Mouse (Mus musculus): Measurements from ENCODE around the gene Ccdc177. TPM values are rescaled to one million over a fixed set of nuclear protein-coding genes. Genes with fewer than 3 reads are reported as not detected.
"Not testable (repeated sequence)": the region's sequence is repeated elsewhere in the genome, so short reads cannot be mapped to it uniquely, and the experiment has no call there.

Gene Ccdc177
- polyA plus RNA-seq (2015; fragmentation: Nextera tagmentation; extraction: Ambion mirVana) = 0.03 TPM in 1 of 2 replicates, not detected in the other

GRCm38 (mm10) chr12:80760396-80760801 is at the start of gene Ccdc177:
TSS of gene Ccdc177 (minus strand) at chr12:80760687.
- peak; percentile 81 for DNase-seq (ENCODE audit: low spot score)

DNA sequence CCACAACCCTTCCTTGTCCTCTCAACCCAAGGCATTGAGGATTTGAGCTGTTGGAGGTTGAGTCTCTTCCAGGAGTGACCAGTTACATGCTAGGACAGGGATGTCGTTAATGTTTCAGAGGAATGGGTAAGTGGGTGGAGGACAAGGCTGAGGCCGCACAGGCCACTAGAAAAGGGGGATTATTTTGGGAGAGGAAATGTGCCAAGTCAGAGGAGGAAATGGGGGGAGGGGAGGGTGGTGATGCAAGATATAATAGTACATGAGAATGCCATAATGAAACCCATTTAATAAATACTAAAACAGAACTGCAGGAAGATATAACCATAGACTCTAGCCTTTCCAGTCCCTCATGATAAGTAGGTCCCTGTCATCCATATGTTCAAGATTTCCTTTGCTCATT is 49.5 kb upstream of the Ccdc177 start:
- DNase-seq (ENCODE audit: low spot score) = no peak

DNA sequence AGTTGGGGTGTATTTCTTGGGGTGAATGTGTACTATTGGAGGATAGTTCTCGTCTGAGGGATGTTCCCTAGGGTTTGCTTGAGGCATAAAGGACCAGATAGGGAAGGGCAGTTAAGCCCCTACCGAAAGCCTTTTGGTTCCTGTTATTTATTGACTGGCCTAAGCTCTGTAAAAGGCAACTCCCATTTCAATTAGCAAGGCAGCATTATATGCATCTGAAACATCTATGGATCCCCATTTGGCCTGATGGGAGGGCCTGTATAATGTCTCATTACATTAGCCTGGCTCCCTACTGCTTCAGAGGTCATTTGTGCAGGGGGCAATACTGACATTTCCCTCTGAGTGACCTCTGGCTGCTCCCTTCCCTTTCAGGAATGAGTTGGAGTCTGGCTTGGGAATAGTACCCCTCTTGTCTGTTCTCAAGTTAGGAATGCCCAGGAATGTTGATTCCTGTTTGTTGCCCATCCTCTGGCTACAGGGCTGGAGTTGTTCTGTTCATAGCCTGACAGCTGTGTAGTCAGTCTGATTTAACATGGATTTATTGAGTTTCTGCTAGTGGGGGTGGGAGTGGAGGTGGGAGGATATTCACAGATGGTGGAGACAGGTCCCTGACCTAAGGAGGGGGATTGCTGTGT is 47.1 kb upstream of the Ccdc177 start:
- DNase-seq (ENCODE audit: low spot score) = no peak

DNA sequence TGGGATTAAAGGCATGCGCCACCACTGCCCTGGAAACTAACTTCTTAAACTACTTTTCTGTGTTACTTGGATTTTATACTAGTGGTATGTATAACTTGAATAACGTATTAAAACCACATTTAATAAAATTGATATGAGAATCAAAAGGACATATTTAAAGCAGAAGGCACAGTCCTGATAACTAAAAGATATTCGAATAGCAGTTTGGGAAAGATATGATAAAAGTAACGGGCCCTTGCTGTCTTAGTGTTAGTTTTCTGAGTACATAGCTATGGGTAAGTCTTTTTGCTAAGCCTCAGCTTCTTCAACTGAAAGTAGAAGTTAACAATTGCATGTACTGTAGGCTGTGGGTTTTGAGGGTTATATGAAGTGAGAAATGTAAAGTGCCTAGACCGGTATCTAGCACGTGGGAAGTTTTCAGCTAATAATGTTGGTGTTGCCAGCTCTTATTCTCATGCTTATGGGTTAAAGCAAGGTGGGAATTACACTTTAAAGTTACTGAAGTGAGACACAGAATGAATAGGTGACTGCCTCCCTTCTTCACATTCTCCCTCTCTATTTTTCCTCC is 44.5 kb upstream of the Ccdc177 start:
- no peak for DNase-seq (ENCODE audit: low spot score)

DNA sequence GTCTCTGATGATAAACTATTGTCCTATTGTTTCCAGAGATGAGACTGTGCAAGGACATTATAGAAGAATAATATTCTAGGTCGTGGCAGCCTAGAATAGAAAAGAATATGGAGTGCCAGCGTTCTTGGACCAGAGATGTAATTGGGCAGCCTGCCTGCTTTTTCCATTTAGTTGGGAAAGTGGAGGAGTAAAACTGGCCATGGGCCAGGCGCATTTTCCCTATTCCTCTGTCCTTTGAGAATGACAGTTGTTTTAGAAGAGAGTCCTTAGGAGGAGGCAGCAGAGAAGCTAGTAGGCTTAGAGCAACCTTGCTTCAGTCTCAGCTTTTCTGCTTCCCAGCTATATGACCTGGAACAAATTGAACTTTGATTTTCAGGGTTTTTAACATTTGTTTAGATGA is 43.4 kb upstream of the Ccdc177 start:
- no peak for DNase-seq (ENCODE audit: low spot score)

GRCm38 (mm10) chr12:80801443-80801842 is 41.0 kb upstream of the Ccdc177 start:
- no peak for DNase-seq (ENCODE audit: low spot score)

GRCm38 (mm10) chr12:80800156-80800555 is 39.7 kb upstream of the Ccdc177 start:
- DNase-seq (ENCODE audit: low spot score) = no peak

- DNase-seq (ENCODE audit: low spot score) = no peak
Measured at GRCm38 (mm10) chr12:80798271-80798670, 37.8 kb upstream of the Ccdc177 start.

DNA sequence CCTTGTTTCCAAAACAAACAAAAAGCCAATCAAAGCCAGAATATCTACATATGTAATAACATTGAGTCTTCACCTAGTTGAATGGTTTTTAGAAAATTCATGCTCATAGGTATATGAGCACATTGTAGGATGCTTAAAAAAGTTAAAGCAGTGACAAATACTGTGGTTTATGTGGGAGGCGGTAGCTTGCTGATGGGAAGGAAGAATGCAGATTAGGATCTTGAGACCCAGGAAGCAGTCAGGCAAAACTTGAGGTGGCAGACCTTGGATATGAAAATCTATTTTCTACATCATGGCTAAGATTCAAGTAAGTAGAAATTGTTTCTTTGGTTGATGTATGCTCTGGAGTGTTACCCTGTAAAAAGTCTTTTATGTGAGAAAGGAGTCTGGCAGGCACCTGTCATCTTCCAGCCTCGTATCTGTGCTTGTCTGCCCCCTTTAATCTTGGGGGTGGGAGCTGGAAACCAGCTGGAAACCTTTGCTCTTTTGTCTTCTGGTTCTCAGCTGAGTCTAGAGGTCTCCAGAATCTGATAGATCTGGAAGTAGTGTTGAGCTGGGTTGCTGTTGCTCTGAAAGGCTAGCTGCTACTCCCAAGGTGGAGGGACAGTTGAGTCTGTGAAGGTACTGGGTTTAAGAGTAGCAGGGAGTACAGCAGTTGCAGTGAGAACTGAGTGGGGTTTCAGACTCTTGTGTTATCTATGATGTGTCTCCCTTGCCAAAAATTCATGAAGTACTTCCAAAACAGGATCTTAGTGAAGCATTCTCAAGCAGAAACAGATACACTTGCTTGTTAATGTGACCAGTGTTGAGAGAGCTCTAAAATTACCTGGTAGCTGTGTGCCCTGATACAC is 34.7 kb upstream of the Ccdc177 start:
- peak; percentile 57 for DNase-seq (ENCODE audit: low spot score)

- no peak for DNase-seq (ENCODE audit: low spot score)
Measured at GRCm38 (mm10) chr12:80794522-80794921, 34.0 kb upstream of the Ccdc177 start.

DNA sequence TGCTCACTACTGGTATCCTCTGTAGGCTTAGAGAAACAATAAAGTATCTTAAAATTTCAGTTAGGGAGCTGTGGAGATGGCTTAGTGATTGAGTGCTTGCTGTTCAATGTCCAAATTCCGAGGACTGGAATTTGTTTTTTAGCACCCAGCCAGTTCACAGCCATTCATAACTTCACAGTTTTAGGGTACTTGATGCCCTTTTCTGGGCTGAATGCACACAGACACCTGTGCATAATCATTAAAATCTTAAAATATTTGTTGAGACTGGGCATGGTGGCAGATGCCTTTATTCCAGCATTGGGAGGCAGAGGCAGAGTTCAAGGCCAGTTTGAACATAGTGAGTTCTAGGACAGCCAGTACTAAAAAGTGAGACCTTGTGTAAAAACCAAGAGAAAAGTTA is 33.0 kb upstream of the Ccdc177 start:
- no peak for DNase-seq (ENCODE audit: low spot score)

DNA sequence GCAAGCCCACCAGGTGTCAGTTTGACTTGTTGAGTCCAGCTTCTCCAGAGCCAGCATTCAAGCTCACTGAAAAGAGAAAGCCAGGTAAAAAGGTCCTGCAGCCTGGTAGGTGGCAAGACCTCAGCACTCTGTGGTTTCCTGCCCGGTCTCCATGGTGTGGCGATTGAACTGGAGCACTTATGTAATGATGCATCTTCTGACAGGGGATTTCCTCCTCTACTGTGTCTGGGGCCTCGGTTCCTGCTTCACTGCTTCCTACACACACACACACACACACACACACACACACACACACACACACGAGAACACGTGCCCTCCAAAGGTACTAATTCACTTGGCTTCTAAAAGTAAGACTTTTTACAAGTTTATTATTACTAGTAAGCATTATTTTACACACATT is 32.4 kb upstream of the Ccdc177 start:
- peak; percentile 60 for DNase-seq (ENCODE audit: low spot score)

GRCm38 (mm10) chr12:80791571-80792444 is 31.3 kb upstream of the Ccdc177 start:
- DNase-seq (ENCODE audit: low spot score) = peak; percentile 39

- DNase-seq (ENCODE audit: low spot score) = peak; percentile 68
Measured at GRCm38 (mm10) chr12:80790700-80791570, 30.4 kb upstream of the Ccdc177 start.

DNA sequence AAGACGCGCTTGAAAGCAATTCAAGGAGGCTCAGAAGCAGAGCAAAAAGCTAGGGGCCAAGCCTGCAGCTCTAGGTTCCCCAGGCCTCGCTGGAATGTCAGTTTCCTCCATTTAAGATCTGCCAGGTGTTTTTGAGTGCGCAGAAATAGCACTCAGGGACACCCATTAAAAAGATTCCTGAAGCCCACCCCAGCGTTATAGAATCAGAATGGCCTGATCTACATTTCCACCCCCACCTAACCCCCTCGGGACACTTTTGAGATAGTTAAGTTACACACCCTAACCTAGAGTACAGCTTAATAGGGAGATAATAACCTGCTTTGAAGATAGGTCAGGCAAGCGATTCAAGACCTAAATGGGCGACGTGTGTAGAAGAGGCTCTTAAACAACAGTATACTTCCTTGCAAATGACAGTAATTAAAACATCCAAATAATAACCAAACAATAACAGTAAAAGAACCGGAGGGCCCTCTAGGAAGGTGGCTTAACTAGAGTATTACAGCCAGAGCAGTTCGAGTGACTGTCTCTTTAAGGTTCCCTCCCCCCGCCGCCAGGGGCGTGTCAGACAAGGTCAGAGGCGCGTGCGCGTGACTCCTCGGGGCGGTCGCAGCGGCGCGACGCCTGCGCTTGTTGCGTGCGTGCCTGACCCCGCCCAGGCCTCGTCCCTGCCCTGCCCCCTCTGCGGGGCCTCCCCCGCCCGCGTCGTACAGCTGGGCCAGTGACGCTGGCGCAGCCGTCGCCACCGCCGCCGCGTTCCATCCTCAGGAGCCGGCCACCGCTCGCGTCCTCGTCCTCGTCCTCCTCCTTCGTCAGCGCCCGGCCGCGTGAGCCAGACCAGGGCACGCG is 29.6 kb upstream of the Ccdc177 start, which contains the start of gene Susd6:
Gene Susd6, plus strand, starts transcription at position 662 of the 846 bp plus-strand sequence.
- DNase-seq (ENCODE audit: low spot score) = peak; percentile 99

GRCm38 (mm10) chr12:80789276-80789675 is 28.8 kb upstream of the Ccdc177 start:
- not testable (repeated sequence) for DNase-seq (ENCODE audit: low spot score)

DNA sequence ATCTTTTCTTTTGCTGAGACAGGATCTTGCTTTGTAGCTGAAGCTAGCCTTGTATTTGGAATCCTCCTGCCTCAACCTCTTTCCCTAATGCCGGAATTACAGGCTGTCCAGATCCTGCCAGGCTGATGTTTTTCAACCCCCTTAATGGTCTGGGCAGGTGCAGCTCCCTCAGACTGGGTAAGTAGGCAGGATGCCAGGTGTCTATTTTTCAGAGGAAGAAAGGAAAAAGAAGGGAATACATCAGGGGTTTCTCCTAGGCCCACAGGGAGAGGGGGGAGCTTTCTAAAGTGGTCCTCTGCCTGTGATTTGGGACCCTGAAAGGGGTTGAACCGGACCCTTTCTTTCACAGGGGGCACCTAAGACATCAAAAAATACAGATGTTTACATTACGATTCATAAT is 27.7 kb upstream of the Ccdc177 start:
- DNase-seq (ENCODE audit: low spot score) = no peak

DNA sequence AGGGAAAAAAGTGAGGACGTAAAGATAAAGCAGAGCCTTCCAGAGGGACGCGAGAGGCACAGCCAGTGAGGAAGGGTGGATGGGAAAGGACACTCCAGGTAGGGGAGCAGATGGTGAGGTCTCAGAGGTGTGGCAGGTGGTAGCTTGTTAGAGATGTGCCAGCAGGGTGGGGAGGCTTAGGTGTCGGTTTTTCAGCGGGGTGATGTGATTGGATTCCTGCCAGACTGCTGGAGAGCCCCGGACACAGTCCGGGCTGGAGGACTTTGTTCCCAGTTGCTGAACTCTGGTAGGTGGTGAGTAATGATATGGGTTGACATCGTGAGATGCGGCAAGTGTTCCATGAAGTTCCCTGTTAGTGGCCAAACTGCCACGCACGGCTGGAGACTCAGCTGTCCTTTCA is 27.1 kb upstream of the Ccdc177 start:
- no peak for DNase-seq (ENCODE audit: low spot score)

DNA sequence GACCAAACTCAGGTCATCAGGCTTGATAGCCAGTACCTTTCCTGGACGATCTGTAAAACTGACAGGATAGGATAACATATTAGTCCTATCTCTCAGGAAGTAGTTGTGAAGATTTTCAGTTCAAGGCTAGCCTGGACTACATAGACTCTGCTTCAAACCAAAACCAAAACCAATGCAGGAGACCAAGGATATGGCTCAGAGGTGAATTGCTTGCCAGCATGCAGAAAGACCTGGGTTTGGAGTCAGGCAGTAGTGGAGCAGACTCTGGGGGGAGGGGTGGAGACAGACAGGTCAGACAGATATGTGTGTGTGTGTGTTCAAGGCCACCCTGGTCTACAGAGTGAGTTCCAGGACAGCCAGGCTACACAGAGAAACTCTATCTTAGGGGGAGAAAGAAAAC is 26.1 kb upstream of the Ccdc177 start:
- DNase-seq (ENCODE audit: low spot score) = no peak
